Mouse (Mus musculus) neutrophil, adult 65 days (primary cell): Measurements from ENCODE around the gene Cbr4. TPM values are rescaled to one million over a fixed set of nuclear protein-coding genes. Genes with fewer than 3 reads are reported as not detected.

Experiments
- total RNA-seq: library from RNA; stranded (reverse); gene quantifications from 2 replicates; pipeline ENCODE4 v1.2.4, GENCODE M21; 2023

The Cbr4 gene
- total RNA-seq: 4.4 and 6.6 TPM in 2 replicates

DNA sequence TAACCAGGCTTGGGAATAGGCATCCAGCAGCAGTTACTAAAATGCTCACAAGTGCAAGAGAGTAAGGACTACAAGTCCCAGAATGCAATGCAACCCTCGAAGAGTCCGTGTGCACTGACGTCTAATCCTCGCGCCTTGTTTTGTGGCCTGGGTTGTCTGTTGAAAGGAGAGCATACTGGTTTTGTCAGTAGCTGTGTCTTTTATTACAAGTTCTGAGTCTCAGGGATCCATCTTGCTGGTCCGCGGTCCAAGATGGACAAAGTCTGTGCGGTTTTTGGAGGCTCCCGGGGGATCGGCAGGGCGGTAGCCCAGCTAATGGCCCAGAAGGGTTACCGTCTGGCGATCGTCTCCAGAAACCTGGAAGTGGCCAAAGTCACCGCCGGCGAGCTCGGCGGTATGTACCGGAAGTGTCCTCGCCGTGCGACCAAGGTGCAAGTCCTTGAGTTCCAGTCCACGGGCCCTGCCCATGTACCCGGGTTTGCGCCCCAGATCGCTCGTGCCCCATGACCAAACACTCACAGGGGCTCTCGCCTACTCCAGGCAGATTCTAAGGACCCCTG is at the start of gene Cbr4:
TSS of gene Cbr4 (plus strand) at position 138 of the 560 bp plus-strand sequence.

